ENCODE assay signal across 9 mouse cellular contexts in genomic region chr3:28558328-28558871, GRCm38 (mm10).
A peak's percentile ranks its signal among the peaks of the same experiment; 100 is the strongest.
DNase-seq lines count a peak whose midpoint lies in the region; ATAC-seq lines count a peak whose summit lies in the region.
"Had no signal": no experiment of that assay in that cellular context is flagged by ENCODE, and none has a peak within 500 bp of the region (broad histone marks: within the 10 kb centered on the region; RNA-seq: fewer than 3 reads in every experiment).

No protein-coding gene starts in this region.

- no peaks in the 10 kb centered on the region for H3K9me3 ChIP-seq in heart, embryonic 11.5 days (replicated peaks; ENCODE audit: control insufficient read depth, low read length)
- no peaks in the 10 kb centered on the region for H3K9me3 ChIP-seq in limb, embryonic 10.5 days (replicated peaks)

- 37% methylated on average over 4 of the region's 4 CpGs for WGBS in heart, embryonic 11.5 days (ENCODE audit: insufficient replicate concordance)
- 65% methylated on average over 4 of the region's 4 CpGs for WGBS in limb, embryonic 10.5 days

- H3K36me3 ChIP-seq in heart, embryonic 11.5 days (ENCODE audit: control insufficient read depth, insufficient read depth, low read length) = no peaks in the 10 kb centered on the region
- H3K36me3 ChIP-seq in limb, embryonic 10.5 days = no peaks in the 10 kb centered on the region

- no peaks in the 10 kb centered on the region for H3K27me3 ChIP-seq in heart, embryonic 11.5 days (ENCODE audit: control insufficient read depth, insufficient read depth, low read length)
- H3K27me3 ChIP-seq in limb, embryonic 10.5 days (ENCODE audit: low read depth, poor library complexity, severe bottlenecking) = peaks cover 18% of the 10 kb centered on the region; the same call in 1 of the 2 replicates

- no peak overlapping the region for H3K9ac ChIP-seq in heart, embryonic 11.5 days (ENCODE audit: low read depth, low read length)
- H3K9ac ChIP-seq: liver, embryonic 14.5 days had no signal

- no peak for ATAC-seq in heart, embryonic 11.5 days (replicated peaks; ENCODE audit: insufficient number of reproducible peaks, low FRiP score, low TSS enrichment)

- no peak overlapping the region for H3K4me3 ChIP-seq in heart, embryonic 11.5 days (ENCODE audit: low read depth, low read length)
- no peak overlapping the region for H3K4me3 ChIP-seq in limb, embryonic 10.5 days

- no peak overlapping the region for H3K4me2 ChIP-seq in heart, embryonic 11.5 days

- peaks cover 15% of the 10 kb centered on the region for H3K4me1 ChIP-seq in heart, embryonic 11.5 days (ENCODE audit: control insufficient read depth, insufficient read depth, low read length)
- H3K4me1 ChIP-seq in limb, embryonic 10.5 days = peaks cover 22% of the 10 kb centered on the region

- DNase-seq in heart, adult 11 months = peak; percentile 88
- peak; percentile 63 for DNase-seq in brain, embryonic 18.5 days (ENCODE audit: low read depth, low spot score)
- DNase-seq in frontal cortex, postnatal 10 days (ENCODE audit: low spot score in 2 of 2) = peak; percentile 71 to 84
- DNase-seq in limb, embryonic 10.5 days (ENCODE audit: low spot score) = no peak
- DNase-seq in right cerebral cortex, postnatal 4 days = peak; percentile 52
- DNase-seq in urinary bladder, postnatal 10 days (ENCODE audit: low spot score) = no peak
- DNase-seq in liver = no peak

- no peak overlapping the region; the same call in 1 of the 2 replicates for H3K27ac ChIP-seq in heart, embryonic 11.5 days (ENCODE audit: low read depth, low read length)
- peak overlapping the region; percentile 10; the same call in 1 of the 2 replicates for H3K27ac ChIP-seq in limb, embryonic 10.5 days
- H3K27ac ChIP-seq: liver, embryonic 14.5 days had no signal

Comparison
In these comparisons a context has a peak if more than half of its experiments do, and no peak if none do; other contexts are left out.
1. DNase-seq: peak in heart, adult 11 months (single experiment), brain, embryonic 18.5 days (single experiment), frontal cortex, postnatal 10 days (2 of 2) and right cerebral cortex, postnatal 4 days (single experiment); none in limb, embryonic 10.5 days (single experiment), urinary bladder, postnatal 10 days (single experiment) and liver (single experiment).